Mouse (Mus musculus) right cerebral cortex, postnatal 14 days (tissue): Measurements from ENCODE around the gene Csrnp1.

Source experiments
- DNase-seq: peaks from one replicate; pipeline ENCODE4 v3.0.0; 2022

The Csrnp1 gene

DNA sequence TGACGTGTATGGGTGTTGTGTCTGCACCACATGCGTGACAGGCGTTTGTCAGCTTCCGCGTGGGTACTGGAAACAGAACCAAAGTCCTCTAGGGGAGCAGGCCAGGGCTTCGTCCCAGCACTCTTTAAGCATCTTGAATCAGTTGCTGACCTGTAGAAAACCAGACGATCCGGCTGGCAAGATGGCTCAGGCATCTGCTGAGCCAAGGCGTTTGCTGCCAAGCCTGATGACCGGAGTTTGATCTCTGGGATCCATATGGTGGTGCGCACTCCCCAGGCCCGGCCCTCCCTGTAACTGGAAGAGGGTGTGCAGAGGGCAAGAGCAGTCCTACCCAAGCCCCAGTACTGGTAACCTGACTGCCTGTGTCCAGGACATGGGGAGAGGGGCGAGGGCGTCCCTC lies 42.6 kb downstream of the Csrnp1 start:
- no peak for DNase-seq

DNA sequence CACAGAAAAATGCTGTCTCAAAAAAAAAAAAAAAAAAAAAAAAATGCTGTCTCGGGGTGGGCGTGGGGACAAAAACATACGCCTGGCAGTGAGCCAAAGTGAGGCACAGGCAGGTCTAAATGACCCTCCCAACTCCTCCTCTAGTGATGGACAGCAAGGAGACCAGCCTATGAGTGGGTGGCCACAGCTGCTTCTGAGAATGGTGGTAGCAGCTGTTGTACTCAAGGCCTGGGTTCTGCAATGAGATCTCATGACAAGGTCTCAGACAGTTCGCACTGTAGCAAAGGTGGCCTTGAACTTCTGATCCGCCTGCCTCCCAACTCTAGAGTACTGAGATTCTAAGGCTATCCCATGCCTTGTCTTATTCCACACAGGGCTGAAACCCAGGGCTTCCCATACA lies 43.1 kb downstream of the Csrnp1 start:
- DNase-seq, result no peak

DNA sequence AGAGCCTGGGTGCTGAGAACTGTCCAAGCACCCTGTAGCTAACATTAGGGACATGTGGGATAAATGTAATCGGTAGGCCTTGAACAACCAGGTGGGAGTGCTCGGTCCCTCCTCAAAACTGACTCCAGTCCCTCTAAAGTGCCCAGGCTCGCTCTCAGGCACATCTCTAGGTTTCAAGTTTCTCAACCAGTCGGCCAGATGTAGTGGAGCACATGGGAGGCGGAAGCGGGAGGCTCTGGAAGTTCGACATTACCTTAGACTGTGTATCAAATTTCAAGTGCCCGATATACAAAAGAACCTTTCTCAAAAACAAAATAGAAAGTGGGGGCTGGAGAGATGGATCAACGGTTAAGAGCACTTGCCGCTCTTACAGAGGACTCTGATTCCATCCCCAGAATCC lies 44.8 kb downstream of the Csrnp1 start:
- DNase-seq, result no peak

DNA sequence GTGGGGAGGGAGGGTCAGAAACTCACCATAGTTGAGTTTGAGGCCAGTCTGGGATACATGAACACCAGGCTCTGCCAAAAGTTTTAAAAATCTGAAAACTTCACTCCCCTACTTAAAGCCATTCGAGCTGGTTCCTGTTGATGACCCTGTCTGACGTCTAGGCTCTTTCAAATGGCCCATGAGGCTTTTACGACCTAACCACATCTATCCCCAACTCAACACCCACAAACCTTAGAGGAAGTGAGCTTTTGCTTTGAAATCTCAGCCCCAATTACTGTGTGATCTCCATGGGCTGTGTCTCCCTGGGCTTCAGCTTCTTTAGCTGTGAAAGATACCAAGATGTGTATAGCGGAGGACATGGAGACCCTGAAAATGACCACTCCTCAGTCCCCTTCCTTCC lies 46.0 kb downstream of the Csrnp1 start:
- no peak for DNase-seq

DNA sequence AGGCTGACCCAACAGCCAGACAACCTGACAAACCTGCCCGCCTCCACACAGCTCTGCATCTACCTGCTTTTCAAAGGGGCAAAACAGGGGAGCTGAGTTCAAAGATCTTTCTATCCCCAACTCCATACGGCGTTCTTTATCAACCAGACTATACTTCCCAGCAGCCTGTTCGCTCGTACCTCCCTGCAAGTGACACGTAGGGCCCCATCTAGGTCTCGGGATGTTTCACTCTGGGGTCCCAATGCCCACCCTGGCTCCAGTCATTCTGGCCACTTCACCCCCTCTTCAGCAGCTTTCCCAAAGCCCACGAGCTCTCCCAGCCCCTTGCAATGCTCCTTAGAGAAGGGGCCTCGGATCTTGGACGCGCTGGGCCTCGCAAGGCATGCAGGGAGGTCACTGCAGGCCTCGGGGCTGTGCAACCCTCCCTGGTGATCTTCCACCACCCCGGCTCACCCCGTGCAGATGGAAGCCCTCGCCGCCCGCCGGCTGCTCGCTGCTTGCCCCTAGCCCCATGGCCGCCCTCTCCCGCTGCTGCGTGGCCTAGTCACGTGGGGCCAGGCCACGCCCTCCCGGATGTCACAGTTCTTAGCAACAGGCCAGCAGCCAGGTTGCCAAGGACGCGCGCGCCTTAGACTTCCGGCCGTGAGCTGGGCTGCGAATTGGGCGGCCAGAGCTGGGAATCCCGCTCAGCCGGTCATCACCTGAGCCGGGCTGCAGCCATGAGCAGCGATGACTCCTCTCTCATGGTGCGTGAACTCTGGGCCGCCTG lies 47.3 kb downstream of the Csrnp1 start, which contains the start of the genes Gorasp1 and Ttc21a:
Gene Gorasp1 (minus strand): TSS at position 561 of the 769 bp plus-strand sequence.
Gene Ttc21a (plus strand): TSS at position 602 of the 769 bp plus-strand sequence.
- DNase-seq, result peak; percentile 95

DNA sequence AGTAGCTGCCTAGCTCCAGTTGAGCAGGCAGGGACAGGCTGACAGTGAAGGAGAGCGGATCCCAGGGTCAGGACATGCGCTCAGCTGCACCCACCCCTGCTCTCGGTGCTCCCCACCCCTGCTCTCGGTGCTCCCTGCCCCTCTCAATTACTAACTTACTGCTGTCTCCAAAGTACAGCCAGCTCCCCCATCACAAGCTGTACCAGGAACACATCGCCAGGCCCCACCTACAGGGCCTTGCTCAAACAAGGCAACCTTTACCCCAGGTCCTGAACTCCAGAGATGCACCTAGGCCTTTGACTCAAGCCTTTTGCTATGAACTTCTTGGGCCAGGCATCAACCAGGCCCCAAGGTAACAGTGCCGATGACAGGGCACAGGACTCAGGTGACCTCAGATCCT lies 50.8 kb downstream of the Csrnp1 start:
- no peak for DNase-seq

DNA sequence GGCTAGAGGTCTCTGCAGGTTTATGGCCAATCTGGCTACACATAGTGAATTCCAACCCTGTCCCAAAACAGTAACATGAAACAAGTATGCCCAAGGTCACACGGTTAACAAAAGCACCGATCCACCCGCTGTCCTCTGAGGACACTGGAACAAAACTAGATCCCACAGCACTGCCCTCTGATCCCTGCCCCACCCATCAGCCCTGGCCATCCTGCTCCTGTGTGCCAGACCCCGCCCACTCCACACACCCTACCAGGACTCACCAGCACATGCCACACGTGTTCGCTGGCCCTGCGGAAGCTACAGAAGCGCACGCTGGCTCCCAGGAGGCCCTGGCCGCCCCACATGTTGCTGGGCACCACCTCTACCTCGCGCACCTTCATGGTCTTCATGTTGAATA lies 52.1 kb downstream of the Csrnp1 start:
- DNase-seq, result no peak

DNA sequence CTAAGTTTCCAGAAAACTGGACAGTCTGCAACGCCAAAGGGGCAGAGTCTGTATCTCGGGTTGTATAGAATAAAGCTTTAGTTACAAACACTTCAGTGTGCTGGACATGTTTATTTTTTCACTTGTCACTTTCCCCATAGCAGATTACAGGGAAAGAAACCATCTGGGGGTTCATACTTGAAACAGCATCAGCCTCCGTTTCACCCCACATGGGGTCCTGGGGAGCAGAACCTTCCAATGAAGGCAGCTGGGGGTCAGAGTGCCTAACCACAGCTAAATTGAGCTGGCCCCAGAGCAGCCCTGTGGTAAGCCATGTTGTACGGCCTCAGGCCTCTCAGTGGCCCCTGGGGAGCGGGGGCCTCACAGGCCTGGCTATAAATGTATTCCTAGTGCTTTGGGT lies 58.0 kb downstream of the Csrnp1 start:
- no peak for DNase-seq

DNA sequence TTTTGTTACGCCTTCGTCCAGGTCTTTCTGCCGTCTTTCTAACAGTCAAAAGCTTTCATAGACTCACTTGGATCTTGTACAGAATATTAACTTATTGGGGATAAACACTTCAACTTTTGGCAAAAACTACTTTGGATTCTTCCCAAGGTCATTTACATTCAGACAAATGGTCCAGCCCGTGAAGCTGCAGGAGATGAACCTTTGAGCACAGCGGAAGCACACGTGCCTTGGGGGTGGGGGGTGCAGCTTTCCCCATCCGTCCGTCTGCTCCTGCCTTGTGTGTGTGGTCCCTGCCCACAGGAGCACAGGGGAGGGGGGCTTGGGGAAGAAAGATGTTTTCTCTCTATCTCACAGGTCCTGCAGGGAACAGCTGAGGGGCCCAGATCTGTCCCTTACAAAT lies 58.7 kb downstream of the Csrnp1 start:
- no peak for DNase-seq

DNA sequence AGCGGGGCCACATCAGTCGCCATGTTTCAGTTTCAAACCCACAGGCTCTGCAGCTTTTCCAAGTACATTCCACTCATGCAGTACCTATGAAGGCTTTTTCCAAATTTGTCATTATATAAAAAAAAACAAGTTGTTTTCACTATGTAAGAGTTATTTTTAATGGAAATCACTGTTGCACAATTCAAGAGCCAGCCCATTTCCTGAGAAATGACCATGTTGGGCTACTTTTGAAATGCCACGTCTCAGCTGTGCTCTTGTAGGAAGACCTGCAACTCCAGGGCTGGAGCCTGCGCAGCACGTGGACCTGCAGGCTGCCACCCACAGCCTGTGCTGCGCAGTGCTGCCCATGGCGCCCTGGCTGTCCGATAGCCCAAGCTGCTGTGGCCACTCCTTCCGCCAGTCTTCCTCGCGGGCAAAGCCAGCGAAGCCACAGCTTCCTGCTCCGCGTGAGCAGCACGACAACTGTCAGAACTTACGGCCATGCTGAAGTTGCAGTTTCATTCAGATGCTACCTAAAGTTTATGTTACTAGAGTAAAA lies 59.3 kb downstream of the Csrnp1 start:
- no peak for DNase-seq

DNA sequence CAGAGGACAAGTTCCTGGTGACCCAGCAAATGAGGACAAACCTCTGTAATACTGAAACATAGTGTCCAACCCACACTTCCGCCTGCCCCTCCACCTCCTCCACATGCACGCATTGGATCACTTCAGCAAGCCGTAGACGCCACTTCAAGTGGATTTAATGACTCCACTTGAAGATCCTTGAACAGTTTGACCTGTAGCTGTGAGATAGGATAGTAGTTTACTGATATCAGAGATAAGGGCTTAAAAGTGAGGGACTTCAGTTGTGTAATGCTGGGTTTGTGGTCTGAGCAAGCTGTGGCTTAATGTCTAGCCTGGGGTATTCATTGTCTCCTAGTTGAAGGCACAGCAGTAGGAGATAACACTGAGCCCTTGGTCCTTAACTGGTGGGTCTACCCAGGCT lies 61.0 kb downstream of the Csrnp1 start:
- DNase-seq, result no peak
